Mouse (Mus musculus): ENCODE measurements around the gene Zfc3h1. TPM values are rescaled to one million over a fixed set of nuclear protein-coding genes. Genes with fewer than 3 reads are reported as not detected.

The Zfc3h1 gene
- total and polyA plus RNA-seq, 3 experiments: 6.6 to 44.5 (median 32.0) TPM

- no peak for DNase-seq
Observed at GRCm38 (mm10) chr10:115475000-115475550, 90.3 kb downstream of the Zfc3h1 start.

GRCm38 (mm10) chr10:115476506-115476905, 91.7 kb downstream of the Zfc3h1 start:
- DNase-seq: no peak

GRCm38 (mm10) chr10:115478441-115479141, 93.8 kb downstream of the Zfc3h1 start:
- peak; percentile 11 for DNase-seq

Other genes starting within 250 kb of the Zfc3h1 start
- gene Tph2, start 199.9 kb upstream of the Zfc3h1 start, total RNA-seq (2021): not detected
- gene Tph2, start 199.9 kb upstream of the Zfc3h1 start, polyA plus RNA-seq (2012; rRNA removed): not detected in 2 replicates
- 10 to 100 TPM; 73.4 to 87.4 TPM for gene Tbc1d15, start 133.5 kb upstream of the Zfc3h1 start, total RNA-seq (2021)
- 1.7 and 2.2 TPM in 2 replicates for gene Tbc1d15, start 133.5 kb upstream of the Zfc3h1 start, polyA plus RNA-seq (2012; rRNA removed)
- 10 to 100 TPM; 51.2 to 53.6 TPM for gene Rab21, start 69.4 kb upstream of the Zfc3h1 start, total RNA-seq (2021)
- gene Rab21, start 69.4 kb upstream of the Zfc3h1 start, polyA plus RNA-seq (2012; rRNA removed): 63.1 and 64.0 TPM in 2 replicates
- 10 to 100 TPM; 28.6 to 30.6 TPM for gene Tmem19, start 22.5 kb upstream of the Zfc3h1 start, total RNA-seq (2021)
- gene Tmem19, start 22.5 kb upstream of the Zfc3h1 start, polyA plus RNA-seq (2012; rRNA removed): 7.8 and 12.1 TPM in 2 replicates
- gene Thap2, start 516 bp upstream of the Zfc3h1 start, total RNA-seq (2021): 10 to 100 TPM; 12.0 to 13.6 TPM
- gene Thap2, start 516 bp upstream of the Zfc3h1 start, polyA plus RNA-seq (2012; rRNA removed): 5.3 and 5.9 TPM in 2 replicates
- not detected for gene A930009A15Rik, start 185.0 kb downstream of the Zfc3h1 start, total RNA-seq (2021)
- not detected in 2 replicates for gene A930009A15Rik, start 185.0 kb downstream of the Zfc3h1 start, polyA plus RNA-seq (2012; rRNA removed)
- gene Lgr5, start 202.8 kb downstream of the Zfc3h1 start, total RNA-seq (2021): 10 to 100 TPM; 19.5 to 25.9 TPM
- 42.4 and 45.0 TPM in 2 replicates for gene Lgr5, start 202.8 kb downstream of the Zfc3h1 start, polyA plus RNA-seq (2012; rRNA removed)